Mouse (Mus musculus) left cerebral cortex, postnatal 25 days (tissue): Measurements from ENCODE around the gene Mpped2. TPM values are rescaled to one million over a fixed set of nuclear protein-coding genes. Genes with fewer than 3 reads are reported as not detected.
A peak's percentile ranks its signal among the peaks of the same experiment; 100 is the strongest.

Source experiments
- DNase-seq, 2 experiments: peaks; one replicate each; pipeline ENCODE4 v3.0.0; 2022; ENCODE audit warnings: low spot score in 2 of 2, mixed read lengths in 1 of 2
- intact Hi-C: fragments of 180-260 bp; cut with DNase I; formaldehyde crosslinking; loops from one replicate; pipeline ENCODE4 v1.15.1; 2025
- total RNA-seq, 2 experiments: library from RNA; stranded (reverse); gene quantifications; 2 replicates each; pipeline ENCODE4 v1.2.3; 2021

The Mpped2 gene
- total RNA-seq, 2 experiments from 2014 or later, result 30.6 to 34.6 TPM

GRCm38 (mm10) chr2:106694886-106695733 lies 2.0 kb downstream of the Mpped2 start:
- peak; percentile 47 to 51 for DNase-seq
- intact Hi-C loops, result loop anchor here (2.0 to 5.0 kb wide), 6 partner anchors 24 to 264 kb away; no protein-coding TSS in a partner anchor

DNA sequence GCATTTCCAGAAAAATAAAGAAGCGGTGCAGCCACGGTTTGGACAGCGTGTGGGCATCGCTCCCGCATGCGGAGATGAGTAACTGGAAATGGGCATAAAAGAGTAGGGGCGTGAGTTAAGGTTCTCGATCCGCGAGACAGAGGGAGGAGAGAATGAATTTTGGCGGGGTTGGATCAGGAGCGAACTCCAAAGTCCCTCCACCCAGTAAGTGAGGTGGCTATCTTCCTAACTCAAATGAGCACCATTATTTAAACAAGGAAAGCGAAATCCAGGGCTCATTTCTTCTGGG lies 2.6 kb downstream of the Mpped2 start:
- DNase-seq, result peak; percentile 37 to 44
- intact Hi-C loops, result loop anchor here (2.0 to 5.0 kb wide), 5 partner anchors 23 to 265 kb away; no protein-coding TSS in a partner anchor

DNA sequence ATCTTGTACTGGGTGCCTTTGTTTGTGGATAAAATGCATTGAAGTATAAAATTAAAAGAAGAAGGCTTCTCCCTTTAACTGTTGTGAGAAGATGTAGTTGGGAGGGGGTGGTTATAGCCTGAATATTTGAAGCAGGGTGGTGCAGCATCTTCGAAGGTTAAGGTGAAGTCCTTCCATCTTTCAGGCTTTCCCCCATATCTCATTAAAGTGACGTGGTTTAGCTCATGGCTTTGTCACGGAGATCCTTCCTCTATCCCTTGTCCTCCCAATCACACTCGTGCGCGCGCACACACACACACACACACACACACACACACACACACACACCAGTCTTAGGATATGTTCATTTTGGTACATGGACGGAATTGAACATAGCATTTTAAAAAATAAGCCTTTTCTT lies 3.3 kb downstream of the Mpped2 start:
- intact Hi-C loops, result loop anchor here (5.0 kb wide), 1 partner anchor 261 kb away; no protein-coding TSS in a partner anchor
- DNase-seq, result no peak

GRCm38 (mm10) chr2:106705664-106706063 lies 12.6 kb downstream of the Mpped2 start:
- intact Hi-C loops, result no loop called here
- DNase-seq, result no peak

DNA sequence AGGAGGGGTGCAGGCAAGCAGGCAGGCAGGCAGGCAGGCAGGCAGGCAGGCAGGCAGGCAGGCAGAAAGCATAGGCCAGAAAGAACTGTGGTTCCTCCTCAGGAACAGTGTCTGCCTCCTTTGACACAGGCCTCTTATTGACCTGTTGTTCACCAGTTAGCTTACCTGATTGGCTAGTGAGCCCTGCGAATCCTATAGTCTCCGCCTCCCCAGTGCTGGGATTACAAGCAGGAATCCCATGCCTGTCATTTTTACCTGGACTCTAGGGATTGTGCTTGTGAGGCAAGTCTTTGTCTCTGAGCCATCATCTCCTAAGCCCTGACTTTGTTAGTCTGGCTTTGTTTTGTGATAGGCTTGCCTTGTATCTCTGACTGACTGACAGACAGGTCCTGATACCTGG lies 14.1 kb downstream of the Mpped2 start:
- intact Hi-C loops, result no loop called here
- no peak for DNase-seq

DNA sequence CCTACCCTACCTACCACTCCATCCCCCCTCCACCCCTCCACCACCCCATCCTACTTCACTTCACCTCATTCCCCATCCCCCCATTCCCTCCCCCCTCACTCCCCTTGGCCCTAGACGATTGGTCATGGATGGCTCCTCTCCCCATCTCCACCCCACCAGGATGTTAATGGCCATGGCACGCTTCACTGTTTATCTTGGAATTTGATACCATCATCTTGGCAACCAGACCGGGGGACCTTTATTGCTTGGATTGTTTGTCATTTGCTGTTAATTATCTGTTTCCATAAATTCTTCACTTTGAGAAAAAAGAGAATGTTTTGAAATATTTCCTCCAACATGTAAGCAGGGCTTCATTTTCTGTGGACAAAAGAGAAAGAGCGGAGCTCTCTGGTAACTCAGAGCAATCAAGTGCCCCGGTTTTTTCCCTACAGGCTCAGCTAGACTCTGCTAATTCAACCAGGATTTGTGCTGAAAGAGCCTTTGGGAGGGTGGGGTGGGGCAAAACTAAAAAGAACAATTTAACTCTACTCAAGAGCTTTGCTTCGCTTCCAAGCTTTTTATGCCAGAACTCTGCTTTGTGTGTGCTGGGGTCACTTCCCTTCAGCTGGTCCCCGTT lies 17.9 kb downstream of the Mpped2 start:
- no peak for DNase-seq
- intact Hi-C loops, result no loop called here

DNA sequence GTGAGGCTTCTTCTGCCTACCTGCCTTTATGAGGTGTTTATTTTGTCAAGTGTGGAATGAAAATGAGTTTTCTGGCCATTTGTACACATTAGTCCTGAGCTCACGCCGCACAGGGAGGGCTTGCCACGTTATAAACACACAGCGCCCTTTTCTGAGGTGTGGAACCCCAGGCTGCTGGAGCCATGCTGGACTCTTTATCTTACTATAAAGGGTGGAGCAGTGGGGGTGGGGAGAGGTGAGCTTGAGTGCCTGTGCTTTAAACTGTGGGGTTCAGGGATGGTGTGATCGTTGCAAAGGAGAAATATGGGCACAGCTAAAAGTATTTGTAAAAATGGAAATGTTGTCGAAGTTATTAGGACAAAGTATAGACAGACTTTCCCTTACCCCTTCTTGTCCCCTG lies 18.4 kb downstream of the Mpped2 start:
- no peak for DNase-seq
- intact Hi-C loops, result no loop called here

DNA sequence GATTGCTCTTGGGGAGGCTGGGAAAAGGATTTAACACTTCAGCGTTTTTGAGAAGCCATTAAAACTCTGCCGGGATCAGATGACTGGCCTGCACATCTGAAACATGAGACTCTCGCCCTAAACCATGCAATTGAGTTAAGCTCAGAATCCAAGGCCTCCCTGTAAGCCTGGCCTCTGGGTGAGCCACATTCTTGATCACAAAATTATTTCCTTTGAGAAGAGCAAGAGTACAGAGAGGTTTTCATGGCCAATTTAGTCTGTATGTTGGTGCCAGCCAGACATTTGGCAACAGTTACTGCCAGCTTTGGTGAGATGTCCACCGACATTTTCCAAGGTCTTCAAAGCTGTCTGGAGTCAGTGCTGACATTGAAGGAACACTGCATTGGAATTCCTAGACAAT lies 20.1 kb downstream of the Mpped2 start:
- intact Hi-C loops, result no loop called here
- DNase-seq, result no peak

DNA sequence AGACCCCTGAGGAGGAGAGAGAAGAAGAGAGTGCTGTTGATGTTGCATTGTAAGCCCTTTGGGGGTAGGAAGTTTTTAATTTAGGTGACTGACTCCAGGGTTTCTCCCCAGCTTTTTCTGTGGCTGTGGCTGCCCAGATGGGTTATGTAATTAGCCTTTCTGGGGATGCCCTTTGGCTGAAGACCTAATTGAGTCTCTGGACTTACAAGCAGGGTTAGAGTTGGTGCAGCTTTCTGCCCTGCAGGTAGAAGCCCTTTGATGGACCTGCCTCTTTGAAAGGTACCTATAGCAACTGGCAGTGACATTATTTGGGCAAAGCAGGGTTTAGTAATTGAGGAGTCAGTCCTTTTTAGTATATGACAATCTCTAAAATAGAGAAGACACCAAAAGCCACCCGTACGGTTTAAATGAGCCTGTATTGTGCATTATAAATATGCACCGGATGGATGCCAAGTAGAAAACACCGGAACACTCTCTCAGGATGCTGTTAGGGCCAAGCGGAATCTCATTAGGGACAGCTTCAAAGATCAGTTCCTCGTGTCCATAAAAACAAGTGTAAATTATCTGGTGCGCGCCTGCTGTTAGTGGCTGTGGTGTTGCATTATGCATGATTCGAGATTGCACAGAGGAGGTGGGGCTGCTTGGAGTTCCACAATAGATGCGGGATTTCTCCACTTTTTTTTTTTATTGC lies 22.8 kb downstream of the Mpped2 start:
- peak; percentile 28 to 63 for DNase-seq
- intact Hi-C loops, result no loop called here

- intact Hi-C loops, result no loop called here
- DNase-seq, result no peak
Measured at GRCm38 (mm10) chr2:106716365-106716717, 23.3 kb downstream of the Mpped2 start.

DNA sequence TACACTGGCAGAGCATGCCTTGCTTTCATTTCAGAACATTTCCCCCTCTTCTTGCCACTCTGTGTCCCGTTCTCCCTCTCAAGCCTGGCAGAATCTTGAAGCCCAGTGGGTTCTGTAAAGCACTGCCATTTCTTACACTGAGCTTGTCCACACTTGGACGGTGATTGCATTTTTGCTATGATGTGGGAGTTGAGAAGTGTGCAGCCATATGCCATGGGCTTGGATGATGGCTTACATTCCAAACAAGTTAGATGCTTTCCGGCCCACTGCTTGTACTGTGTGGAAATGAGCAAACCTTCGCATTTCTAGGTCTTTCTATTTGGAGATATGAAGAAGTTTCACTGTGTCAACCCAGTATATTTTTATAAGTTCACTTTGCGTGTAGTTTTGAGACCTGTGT lies 25.8 kb downstream of the Mpped2 start:
- peak; percentile 38 to 94 for DNase-seq
- intact Hi-C loops, result loop anchor here (1.0 to 2.0 kb wide), 2 partner anchors 24 to 202 kb away; no protein-coding TSS in a partner anchor

- intact Hi-C loops, result loop anchor here (1.0 to 2.0 kb wide), 2 partner anchors 25 to 202 kb away; no protein-coding TSS in a partner anchor
Measured at GRCm38 (mm10) chr2:106719434-106719833, 26.4 kb downstream of the Mpped2 start.

DNA sequence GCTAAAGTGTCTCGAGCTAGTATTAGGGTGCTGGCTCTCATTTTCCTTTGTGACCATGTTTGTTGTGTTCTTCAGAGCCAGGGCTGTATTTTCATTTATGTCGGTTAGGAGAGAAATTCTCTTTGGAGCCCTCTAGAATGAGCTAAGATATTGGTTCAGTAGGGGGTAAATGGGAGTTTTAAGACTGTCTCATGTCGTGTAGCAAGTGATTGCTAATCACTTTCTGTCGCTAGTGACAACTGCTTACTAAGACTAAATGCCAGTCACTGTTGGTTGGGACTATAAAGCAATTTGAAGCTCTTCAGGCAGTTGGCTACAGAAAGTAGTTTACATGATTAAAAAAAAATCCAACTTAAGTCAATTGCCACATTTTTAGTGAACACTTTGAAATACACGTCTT lies 27.6 kb downstream of the Mpped2 start:
- intact Hi-C loops, result no loop called here
- DNase-seq, result no peak

More at GRCm38 (mm10) chr2:106719434-106719833, 26.4 kb downstream of the Mpped2 start:
- DNase-seq, result peak in 1 of 2 experiments; percentile 64

GRCm38 (mm10) chr2:106722020-106722419 lies 29.0 kb downstream of the Mpped2 start:
- DNase-seq, result no peak
- intact Hi-C loops, result no loop called here

- no peak for DNase-seq
- intact Hi-C loops, result no loop called here
Measured at GRCm38 (mm10) chr2:106729951-106730564, 37.0 kb downstream of the Mpped2 start.

GRCm38 (mm10) chr2:106730608-106731007 lies 37.5 kb downstream of the Mpped2 start:
- intact Hi-C loops, result no loop called here
- DNase-seq, result no peak

GRCm38 (mm10) chr2:106731478-106731877 lies 38.4 kb downstream of the Mpped2 start:
- intact Hi-C loops, result no loop called here
- no peak for DNase-seq

DNA sequence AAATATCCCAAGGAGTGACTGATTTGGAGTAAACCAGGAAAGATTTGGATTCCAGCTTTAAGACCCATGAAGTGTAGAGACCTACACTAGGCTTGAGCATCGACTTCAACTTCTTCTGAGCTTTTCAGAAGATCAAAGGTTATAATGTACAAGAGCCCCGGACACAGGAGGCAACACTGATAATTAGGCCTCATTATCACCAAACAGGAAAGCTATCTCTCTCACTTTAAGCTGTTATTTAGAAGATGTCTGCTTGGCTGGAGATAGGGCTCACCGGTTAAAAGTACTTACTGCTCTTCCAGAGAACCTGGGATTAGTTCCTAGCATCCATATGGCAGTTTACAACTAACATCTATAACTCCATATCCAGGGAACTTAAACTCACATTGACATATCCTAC lies 39.1 kb downstream of the Mpped2 start:
- no peak for DNase-seq
- intact Hi-C loops, result no loop called here

DNA sequence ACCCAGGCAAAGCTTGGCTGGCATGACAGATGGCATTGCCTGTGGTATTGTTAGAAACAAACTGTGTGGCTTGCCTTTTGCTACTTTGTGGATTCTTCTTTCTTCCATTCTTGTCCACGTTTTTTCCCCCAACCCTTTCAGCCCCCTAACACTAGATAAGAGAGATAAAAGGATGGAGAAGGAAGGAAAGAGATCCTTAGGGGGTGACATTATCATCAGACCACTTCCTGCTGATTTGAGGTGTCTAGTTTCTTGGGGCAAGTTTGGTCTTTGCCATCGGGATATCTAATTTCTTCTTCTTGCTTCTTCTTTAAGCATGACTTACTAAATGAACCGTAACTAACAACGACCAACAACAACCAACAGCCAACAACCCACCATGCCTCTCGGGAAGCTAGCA lies 40.3 kb downstream of the Mpped2 start:
- DNase-seq, result no peak
- intact Hi-C loops, result no loop called here

GRCm38 (mm10) chr2:106734004-106734403 lies 40.9 kb downstream of the Mpped2 start:
- no peak for DNase-seq
- intact Hi-C loops, result no loop called here
